Mouse (Mus musculus) MEL (cell line): ENCODE results near the gene Zfp874b. TPM values are rescaled to one million over a fixed set of nuclear protein-coding genes. Genes with fewer than 3 reads are reported as not detected.

Source experiments
- DNase-seq: peaks from one replicate; pipeline ENCODE4 v3.0.0; 2011; ENCODE audit warnings: low read depth, low spot score
- H3K27ac ChIP-seq: 2 replicates; pipeline ENCODE4 v1.5.1; 2012; ENCODE audit warnings: low read depth, mild to moderate bottlenecking, control low read depth, low read length, moderate library complexity; ENCODE audit not compliant: control insufficient read depth
- H3K27me3 ChIP-seq, 2 experiments: fragments of 150-350 bp in 1 of 2; sonication (generic) in 1 of 2; 2 replicates each; pipeline ENCODE4 v1.6.1; 2012; ENCODE audit warnings: low read length in 2 of 2, mild to moderate bottlenecking in 2 of 2, improper control_type of control experiment in 1 of 2, moderate library complexity in 1 of 2; ENCODE audit not compliant: insufficient read depth in 2 of 2, control insufficient read depth in 1 of 2
- H3K36me3 ChIP-seq, 2 experiments: 2 replicates each; pipeline ENCODE4 v1.6.1; 2012 to 2014; ENCODE audit warnings: low read length in 2 of 2, improper control_type of control experiment in 1 of 2, inconsistent platforms in 1 of 2, mild to moderate bottlenecking in 1 of 2; ENCODE audit not compliant: insufficient read depth in 2 of 2, control insufficient read depth in 1 of 2
- H3K4me1 ChIP-seq, 2 experiments: fragments of 150-350 bp in 1 of 2; sonication (generic) in 1 of 2; 2 replicates each; pipeline ENCODE4 v1.6.1; 2012; ENCODE audit warnings: low read length in 2 of 2, improper control_type of control experiment in 1 of 2, mild to moderate bottlenecking in 1 of 2; ENCODE audit not compliant: insufficient read depth in 2 of 2, control insufficient read depth in 1 of 2
- H3K4me3 ChIP-seq, 2 experiments: fragments of 150-350 bp in 1 of 2; sonication (generic) in 1 of 2; 2 replicates each; pipeline ENCODE4 v1.5.1; 2012; ENCODE audit warnings: low read depth in 2 of 2, low read length in 2 of 2, mild to moderate bottlenecking in 2 of 2, moderate library complexity in 2 of 2, control low read depth in 1 of 2, improper control_type of control experiment in 1 of 2; ENCODE audit not compliant: control insufficient read depth in 1 of 2, insufficient read depth in 1 of 2
- H3K79me2 ChIP-seq: 2 replicates; pipeline ENCODE4 v1.6.1; 2012; ENCODE audit warnings: mild to moderate bottlenecking, low read length, moderate library complexity; ENCODE audit not compliant: control insufficient read depth, poor library complexity, insufficient read depth
- H3K9ac ChIP-seq: 2 replicates; pipeline ENCODE4 v1.6.1; 2012; ENCODE audit warnings: low read depth, mild to moderate bottlenecking, control low read depth, low read length, moderate library complexity; ENCODE audit not compliant: control insufficient read depth, poor library complexity, severe bottlenecking
- H3K9me3 ChIP-seq: fragments of 150-350 bp; sonication (generic); replicated peaks from 2 replicates; pipeline ENCODE4 v1.6.1; 2012; ENCODE audit warnings: mild to moderate bottlenecking, low read length, improper control_type of control experiment, moderate library complexity; ENCODE audit not compliant: insufficient read depth
- CHD2 ChIP-seq: IDR thresholded peaks from 2 replicates; pipeline ENCODE4 v1.6.1; 2011; ENCODE audit warnings: low read length, improper control_type of control experiment
- E2F4 ChIP-seq: IDR thresholded peaks from 2 replicates; pipeline ENCODE4 v1.6.1; 2011; ENCODE audit warnings: low read depth, low read length, improper control_type of control experiment, borderline replicate concordance
- ELF1 ChIP-seq: IDR thresholded peaks from 2 replicates; pipeline ENCODE4 v1.6.1; 2014; ENCODE audit warnings: low read depth, mild to moderate bottlenecking, inconsistent platforms, low read length, improper control_type of control experiment, moderate library complexity
- GABPA ChIP-seq: IDR thresholded peaks from 2 replicates; pipeline ENCODE4 v1.6.1; 2012; ENCODE audit warnings: low read depth, mild to moderate bottlenecking, inconsistent platforms, low read length, improper control_type of control experiment, moderate library complexity
- GATA1 ChIP-seq: IDR thresholded peaks from 2 replicates; pipeline ENCODE4 v1.6.1; 2011; ENCODE audit warnings: low read depth, low read length, improper control_type of control experiment
- HCFC1 ChIP-seq: IDR thresholded peaks from 2 replicates; pipeline ENCODE4 v1.6.1; 2012; ENCODE audit warnings: low read depth, mild to moderate bottlenecking, inconsistent platforms, low read length, improper control_type of control experiment, moderate library complexity
- JUND ChIP-seq: IDR thresholded peaks from 2 replicates; pipeline ENCODE4 v1.6.1; 2011; ENCODE audit warnings: low read depth, mild to moderate bottlenecking, improper control_type of control experiment, low read length
- KAT2A ChIP-seq: conservative IDR thresholded peaks from 2 replicates; pipeline ENCODE4 v1.6.1; 2012; ENCODE audit warnings: low read depth, low read length, improper control_type of control experiment, inconsistent platforms
- MAZ ChIP-seq: IDR thresholded peaks from 2 replicates; pipeline ENCODE4 v1.6.1; 2012; ENCODE audit warnings: low read depth, mild to moderate bottlenecking, inconsistent platforms, low read length, improper control_type of control experiment
- MYB ChIP-seq: IDR thresholded peaks from 2 replicates; pipeline ENCODE4 v1.6.1; 2011; ENCODE audit warnings: mild to moderate bottlenecking, low read depth, low read length, improper control_type of control experiment
- MYC ChIP-seq: IDR thresholded peaks from 2 replicates; pipeline ENCODE4 v1.6.1; 2011; ENCODE audit warnings: low read depth, mild to moderate bottlenecking, low read length, improper control_type of control experiment, moderate library complexity
- NELFE ChIP-seq: IDR thresholded peaks from 2 replicates; pipeline ENCODE4 v1.6.1; 2011; ENCODE audit warnings: low read depth, low read length, improper control_type of control experiment
- NRF1 ChIP-seq: IDR thresholded peaks from 2 replicates; pipeline ENCODE4 v1.6.1; 2014; ENCODE audit warnings: low read depth, mild to moderate bottlenecking, inconsistent platforms, low read length, improper control_type of control experiment, moderate library complexity; ENCODE audit not compliant: poor library complexity, insufficient read depth, severe bottlenecking
- POLR2AphosphoS2 ChIP-seq: IDR thresholded peaks from 2 replicates; pipeline ENCODE4 v1.6.1; 2011; ENCODE audit warnings: low read length, improper control_type of control experiment
- POLR2AphosphoS5 ChIP-seq: IDR thresholded peaks from 2 replicates; pipeline ENCODE4 v1.6.1; 2012; ENCODE audit warnings: low read depth, borderline replicate concordance, mild to moderate bottlenecking, inconsistent platforms, low read length, moderate library complexity, mixed read lengths
- RAD21 ChIP-seq: IDR thresholded peaks from 2 replicates; pipeline ENCODE4 v1.6.1; 2011; ENCODE audit warnings: mild to moderate bottlenecking, low read depth, low read length, improper control_type of control experiment
- SIN3A ChIP-seq: IDR thresholded peaks from 2 replicates; pipeline ENCODE4 v1.6.1; 2012; ENCODE audit warnings: low read length, improper control_type of control experiment, inconsistent platforms
- TAL1 ChIP-seq: IDR thresholded peaks from 2 replicates; pipeline ENCODE4 v1.6.1; 2012; ENCODE audit warnings: mild to moderate bottlenecking, inconsistent platforms, low read length, moderate library complexity, mixed read lengths
- TBP ChIP-seq: IDR thresholded peaks from 2 replicates; pipeline ENCODE4 v1.8.0; 2011; ENCODE audit warnings: low read depth, low read length, improper control_type of control experiment
- UBTF ChIP-seq: IDR thresholded peaks from 2 replicates; pipeline ENCODE4 v1.6.1; 2012; ENCODE audit warnings: low read depth, mild to moderate bottlenecking, inconsistent platforms, low read length, improper control_type of control experiment, moderate library complexity, borderline replicate concordance; ENCODE audit not compliant: insufficient read depth
- USF1 ChIP-seq: IDR thresholded peaks from 2 replicates; pipeline ENCODE4 v1.6.1; 2014; ENCODE audit warnings: low read depth, mild to moderate bottlenecking, inconsistent platforms, low read length, improper control_type of control experiment, moderate library complexity
- USF2 ChIP-seq, 2 experiments: IDR thresholded peaks; 2 replicates each; pipeline ENCODE4 v1.6.1; 2011 to 2012; ENCODE audit warnings: improper control_type of control experiment in 2 of 2, low read length in 2 of 2, borderline replicate concordance in 1 of 2, inconsistent platforms in 1 of 2, low read depth in 1 of 2, mild to moderate bottlenecking in 1 of 2; ENCODE audit not compliant: insufficient read depth in 1 of 2
- ZKSCAN1 ChIP-seq: IDR thresholded peaks from 2 replicates; pipeline ENCODE4 v1.6.1; 2012; ENCODE audit warnings: low read depth, mild to moderate bottlenecking, inconsistent platforms, low read length, improper control_type of control experiment, moderate library complexity
- ZMIZ1 ChIP-seq: IDR thresholded peaks from 2 replicates; pipeline ENCODE4 v1.6.1; 2012; ENCODE audit warnings: low read depth, mild to moderate bottlenecking, inconsistent platforms, low read length, improper control_type of control experiment, moderate library complexity
- polyA plus RNA-seq, 2 experiments: library from polyadenylated mRNA; stranded (reverse) in 1 of 2; unstranded in 1 of 2; fragments of >175 nt in 1 of 2; fragments of >200 nt in 1 of 2; gene quantifications; 2 replicates each; pipeline versions ENCODE4 v1.2.1 to v1.2.4; 2012; ENCODE audit warnings: low replicate concordance in 2 of 2, low read depth in 1 of 2; ENCODE audit not compliant: insufficient read length in 2 of 2, insufficient read depth in 1 of 2, missing spikeins in 1 of 2
- total RNA-seq: library from RNA; depleted of rRNA; stranded (reverse); fragments of 300-350 nt; gene quantifications from 2 replicates; pipeline ENCODE4 v1.2.3, GENCODE M21; 2012

The Zfp874b gene
- total and polyA plus RNA-seq, 3 experiments, result 3.5 to 4.4 TPM; not detected in 1

DNA sequence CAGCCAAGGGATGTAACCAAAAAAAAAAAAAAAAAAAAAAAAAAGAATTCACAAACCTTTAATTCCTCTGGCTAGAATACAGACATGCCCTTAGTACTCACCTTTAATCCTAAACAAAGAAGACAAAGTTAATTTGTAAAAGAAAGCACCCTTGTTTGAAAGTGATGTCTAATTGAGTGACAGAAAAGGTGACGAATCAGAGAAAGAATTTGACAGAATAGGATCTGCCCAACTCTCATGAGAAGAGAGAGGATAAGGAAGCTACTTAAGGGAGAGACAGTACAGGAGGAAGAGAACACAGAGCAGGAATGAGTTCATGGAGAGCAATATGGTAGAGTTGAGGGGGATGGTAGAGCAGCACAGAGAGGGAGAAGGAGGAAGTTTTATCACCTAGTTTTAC is 11.6 kb upstream of the Zfp874b start:
- peaks cover 0 to 18% of the 10 kb centered on the region in 2 experiments; a peak in 3 of 4 replicates for H3K36me3 ChIP-seq
- no peak for DNase-seq
- no peaks in the 10 kb centered on the region for H3K27me3 ChIP-seq
- no peak overlapping the region for H3K4me3 ChIP-seq
- H3K9me3 ChIP-seq, result no peaks in the 10 kb centered on the region
- no peak overlapping the region for H3K9ac ChIP-seq
- H3K79me2 ChIP-seq, result peaks cover 4% of the 10 kb centered on the region
- peaks cover 0 to 8% of the 10 kb centered on the region in 2 experiments; a peak in 2 of 4 replicates for H3K4me1 ChIP-seq
- H3K27ac ChIP-seq, result no peak overlapping the region
- TF ChIP-seq MYC, result no peak
- no peak for TF ChIP-seq GABPA
- TF ChIP-seq MAZ, result no peak
- TF ChIP-seq USF2 (IDR thresholded peaks at IDR 0.05; ENCODE audit: borderline replicate concordance in 1 of 2, insufficient read depth in 1 of 2, low read depth in 1 of 2, low read length in 2 of 2), result no peak
- no peak for TF ChIP-seq POLR2AphosphoS5
- TF ChIP-seq JUND, result no peak
- TF ChIP-seq NELFE, result no peak
- TF ChIP-seq KAT2A, result no peak
- no peak for TF ChIP-seq TAL1
- no peak for TF ChIP-seq UBTF
- TF ChIP-seq E2F4, result no peak
- TF ChIP-seq CHD2, result no peak
- TF ChIP-seq, all 39 proteins: peak for 0

DNA sequence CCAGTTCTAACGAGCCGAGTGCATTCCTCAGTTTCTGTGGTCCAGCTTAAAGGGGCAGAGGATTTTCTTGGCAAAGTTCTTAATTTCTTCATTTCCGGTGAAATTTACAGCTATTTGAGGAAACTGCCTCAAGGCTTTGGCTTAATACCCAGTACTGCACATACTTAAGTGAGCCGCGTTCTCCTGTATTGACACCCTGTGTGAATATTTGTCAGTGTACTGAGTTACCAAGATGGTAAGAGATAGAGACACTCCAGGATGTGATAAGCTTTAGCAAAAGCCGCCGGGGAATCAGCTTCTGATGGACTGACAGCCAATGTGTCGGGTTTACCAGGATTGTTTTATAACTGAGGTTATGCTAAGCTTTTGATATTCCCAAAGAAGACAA is 360 bp upstream of the Zfp874b start:
- no peak for DNase-seq
- H3K4me3 ChIP-seq, result peak overlapping the region; percentile 62 to 76
- H3K36me3 ChIP-seq, result peaks cover 0 to 3% of the 10 kb centered on the region in 2 experiments; a peak in 1 of 4 replicates
- TF ChIP-seq ZKSCAN1 (no peak), TBP (no peak; the same call in 1 of the 2 replicates), ZMIZ1 (no peak), USF1 (0 out of 2 replicates have a peak, but pooled peaks have one; percentile 0), NRF1 (no peak), NELFE (no peak), POLR2AphosphoS2 (0 out of 2 replicates have a peak, but pooled peaks have one; percentile 3), MYB (no peak), ELF1 (no peak; the same call in 1 of the 2 replicates), SIN3A (no peak; the same call in 1 of the 2 replicates), HCFC1 (no peak), RAD21 (no peak), GABPA (no peak), GATA1 (no peak)
- TF ChIP-seq, all 39 proteins: peak for 2
- H3K9ac ChIP-seq, result peak overlapping the region; percentile 62
- H3K27me3 ChIP-seq, result no peaks in the 10 kb centered on the region
- H3K9me3 ChIP-seq, result no peaks in the 10 kb centered on the region
- H3K4me1 ChIP-seq, result no peaks in the 10 kb centered on the region; a peak in 1 of 4 replicates
- peak overlapping the region; percentile 30 for H3K27ac ChIP-seq
- no peaks in the 10 kb centered on the region; the same call in 1 of the 2 replicates for H3K79me2 ChIP-seq
